Mouse (Mus musculus) ovary, postnatal 14 days (tissue): ENCODE results near the gene Zbtb9.
A peak's percentile ranks its signal among the peaks of the same experiment; 100 is the strongest.
"Not testable (repeated sequence)": the region's sequence is repeated elsewhere in the genome, so short reads cannot be mapped to it uniquely, and the experiment has no call there.

ENCODE experiments used
- DNase-seq: peaks from one replicate; pipeline ENCODE4 v3.0.0; 2022; ENCODE audit warnings: low spot score

The Zbtb9 gene

GRCm38 (mm10) chr17:26972107-26972506 is 860 bp upstream of the Zbtb9 start:
- DNase-seq: no peak

- DNase-seq: no peak
Observed at GRCm38 (mm10) chr17:26974547-26974946, 1.6 kb downstream of the Zbtb9 start.

- DNase-seq: no peak
Observed at GRCm38 (mm10) chr17:26975415-26975814, 2.4 kb downstream of the Zbtb9 start.

GRCm38 (mm10) chr17:26977354-26977753 is 4.4 kb downstream of the Zbtb9 start:
- DNase-seq: not testable (repeated sequence)

GRCm38 (mm10) chr17:26979426-26979825 is 6.5 kb downstream of the Zbtb9 start:
- DNase-seq: no peak

- DNase-seq: no peak
Observed at GRCm38 (mm10) chr17:26981050-26981449, 8.1 kb downstream of the Zbtb9 start.

GRCm38 (mm10) chr17:26983382-26983781 is 10.4 kb downstream of the Zbtb9 start:
- DNase-seq: no peak

GRCm38 (mm10) chr17:26985503-26986179 is 12.7 kb downstream of the Zbtb9 start:
- DNase-seq: no peak

- no peak for DNase-seq
Observed at GRCm38 (mm10) chr17:26990521-26990920, 17.6 kb downstream of the Zbtb9 start.

GRCm38 (mm10) chr17:26994410-26994809 is 21.4 kb downstream of the Zbtb9 start:
- no peak for DNase-seq

- no peak for DNase-seq
Observed at GRCm38 (mm10) chr17:26995006-26995405, 22.0 kb downstream of the Zbtb9 start.

- no peak for DNase-seq
Observed at GRCm38 (mm10) chr17:26995562-26995961, 22.6 kb downstream of the Zbtb9 start.

GRCm38 (mm10) chr17:26997661-26998060 is 24.7 kb downstream of the Zbtb9 start:
- DNase-seq: no peak

GRCm38 (mm10) chr17:26998283-26998682 is 25.3 kb downstream of the Zbtb9 start:
- DNase-seq: no peak

- no peak for DNase-seq
Observed at GRCm38 (mm10) chr17:26999996-27000395, 27.0 kb downstream of the Zbtb9 start.

- DNase-seq: no peak
Observed at GRCm38 (mm10) chr17:27001151-27001550, 28.2 kb downstream of the Zbtb9 start.

GRCm38 (mm10) chr17:27001889-27002288 is 28.9 kb downstream of the Zbtb9 start:
- no peak for DNase-seq

GRCm38 (mm10) chr17:27004431-27004830 is 31.5 kb downstream of the Zbtb9 start:
- DNase-seq: peak; percentile 61

GRCm38 (mm10) chr17:27004903-27005485 is 32.0 kb downstream of the Zbtb9 start:
- no peak for DNase-seq

- no peak for DNase-seq
Observed at GRCm38 (mm10) chr17:27005644-27006043, 32.7 kb downstream of the Zbtb9 start.

GRCm38 (mm10) chr17:27008277-27008676 is 35.3 kb downstream of the Zbtb9 start:
- no peak for DNase-seq

- no peak for DNase-seq
Observed at GRCm38 (mm10) chr17:27011167-27011566, 38.2 kb downstream of the Zbtb9 start.

GRCm38 (mm10) chr17:27011998-27012672 is 39.2 kb downstream of the Zbtb9 start:
- no peak for DNase-seq
